Mouse (Mus musculus) embryonic fibroblast, embryonic 13.5 days (primary cell): ENCODE measurements around the gene Rbm5. TPM values are rescaled to one million over a fixed set of nuclear protein-coding genes. Genes with fewer than 3 reads are reported as not detected.

Experiments used
- H3K27ac ChIP-seq: 2 replicates; pipeline ENCODE4 v1.5.1; 2012; ENCODE audit warnings: low read length, control low read depth, inconsistent platforms; ENCODE audit not compliant: insufficient read depth
- H3K4me1 ChIP-seq: 2 replicates; pipeline ENCODE4 v1.6.1; 2011; ENCODE audit warnings: low read length; ENCODE audit not compliant: control insufficient read depth, insufficient read depth
- H3K4me3 ChIP-seq: 2 replicates; pipeline ENCODE4 v1.5.1; 2011; ENCODE audit warnings: mild to moderate bottlenecking, control low read depth, low read length; ENCODE audit not compliant: insufficient read depth
- CTCF ChIP-seq: IDR thresholded peaks from 2 replicates; pipeline ENCODE4 v1.5.1; 2011; ENCODE audit warnings: mild to moderate bottlenecking, control low read depth, low read length, moderate library complexity, borderline replicate concordance; ENCODE audit not compliant: insufficient read depth
- POLR2A ChIP-seq: IDR thresholded peaks from 2 replicates; pipeline ENCODE4 v1.6.1; 2011; ENCODE audit warnings: low read depth, mild to moderate bottlenecking, control low read depth, low read length, moderate library complexity
- polyA plus RNA-seq: library from polyadenylated mRNA; stranded (reverse); fragments of >200 nt; gene quantifications from 2 replicates; pipeline ENCODE4 v1.2.4, GENCODE M21; 2011; ENCODE audit warnings: low read depth; ENCODE audit not compliant: missing spikeins, insufficient read length

The Rbm5 gene
- polyA plus RNA-seq, 1 experiment: 248 TPM

DNA sequence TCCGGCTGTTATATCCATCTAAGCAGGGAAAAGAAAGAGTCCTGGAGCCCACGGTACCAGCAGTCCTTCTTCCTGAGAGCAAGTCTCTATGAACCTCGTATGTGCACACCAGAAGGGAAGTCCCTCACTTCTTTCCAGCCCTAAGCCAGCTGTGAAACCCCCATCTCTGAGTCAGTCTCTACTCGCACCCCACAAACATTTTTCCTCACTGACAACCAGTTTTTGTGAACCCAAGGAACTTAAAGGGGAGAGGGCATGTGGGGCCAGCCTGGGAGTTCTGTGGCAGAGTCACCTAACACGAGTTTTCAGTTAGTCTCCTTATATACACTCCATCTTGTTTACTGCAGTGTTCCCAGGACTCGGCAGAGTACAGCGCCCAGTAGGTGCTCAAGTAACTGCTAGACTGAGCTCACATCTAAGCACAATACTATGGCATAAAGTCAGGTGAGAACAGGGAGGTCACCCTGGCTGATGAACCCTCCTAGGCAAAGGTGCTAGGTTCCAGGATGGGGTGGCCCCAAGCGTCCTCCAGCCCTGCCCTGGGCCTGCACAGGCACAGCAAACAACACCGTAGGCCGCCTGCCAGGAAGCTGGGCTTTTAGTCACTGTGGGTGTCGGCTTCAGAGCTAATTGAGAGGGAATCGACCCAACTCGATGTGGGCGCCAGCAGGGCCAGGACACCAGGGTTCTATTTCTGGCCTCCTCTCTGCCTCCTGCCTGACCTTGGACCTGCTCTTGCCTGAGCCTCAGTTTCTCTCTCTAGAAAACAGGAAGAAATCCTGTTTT lies 67.3 kb downstream of the Rbm5 start:
- Histone ChIP-seq H3K27ac (peak overlapping the region; percentile 75), H3K4me1 (peaks cover 41% of the 10 kb centered on the region), H3K4me3 (no peak overlapping the region)
- TF ChIP-seq POLR2A (no peak), CTCF (no peak)

DNA sequence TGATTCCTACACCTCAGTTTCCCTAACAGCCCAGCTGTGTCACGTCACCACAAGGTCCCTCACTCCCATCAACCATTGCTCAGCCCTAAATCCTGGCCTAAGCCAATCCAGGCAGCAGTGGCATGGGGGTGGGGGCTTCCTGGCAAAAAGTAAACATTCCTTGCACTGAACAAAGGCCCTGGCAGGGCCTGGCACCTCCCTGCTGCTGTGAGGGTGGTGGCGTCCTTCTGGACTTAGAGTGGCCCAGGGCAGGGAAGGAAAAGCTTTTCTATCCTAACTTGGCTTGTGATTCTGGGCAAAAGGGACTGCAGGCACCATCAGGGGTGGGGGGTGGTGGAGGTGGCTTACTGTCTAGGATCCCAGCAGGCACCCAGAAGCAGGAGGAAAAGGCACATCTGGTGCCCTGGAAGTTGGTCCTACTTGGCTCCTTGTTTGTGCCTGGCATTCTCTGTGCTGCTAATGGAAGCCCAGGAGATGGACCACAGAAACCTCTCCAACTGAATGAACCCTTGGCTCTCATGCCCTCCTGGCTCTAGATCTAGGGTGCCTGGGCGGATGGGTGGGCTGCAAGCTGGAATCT lies 68.1 kb downstream of the Rbm5 start:
- Histone ChIP-seq H3K27ac (peak overlapping the region; percentile 75), H3K4me1 (peaks cover 41% of the 10 kb centered on the region), H3K4me3 (no peak overlapping the region)
- TF ChIP-seq CTCF (no peak), POLR2A (no peak)

GRCm38 (mm10) chr9:107701594-107701993 lies 69.2 kb downstream of the Rbm5 start:
- TF ChIP-seq CTCF: no peak
- TF ChIP-seq POLR2A: peak; percentile 37; the same call in 1 of the 2 replicates
- no peak overlapping the region for H3K4me3 ChIP-seq
- H3K27ac ChIP-seq: peak overlapping the region; percentile 91
- peaks cover 37% of the 10 kb centered on the region for H3K4me1 ChIP-seq

DNA sequence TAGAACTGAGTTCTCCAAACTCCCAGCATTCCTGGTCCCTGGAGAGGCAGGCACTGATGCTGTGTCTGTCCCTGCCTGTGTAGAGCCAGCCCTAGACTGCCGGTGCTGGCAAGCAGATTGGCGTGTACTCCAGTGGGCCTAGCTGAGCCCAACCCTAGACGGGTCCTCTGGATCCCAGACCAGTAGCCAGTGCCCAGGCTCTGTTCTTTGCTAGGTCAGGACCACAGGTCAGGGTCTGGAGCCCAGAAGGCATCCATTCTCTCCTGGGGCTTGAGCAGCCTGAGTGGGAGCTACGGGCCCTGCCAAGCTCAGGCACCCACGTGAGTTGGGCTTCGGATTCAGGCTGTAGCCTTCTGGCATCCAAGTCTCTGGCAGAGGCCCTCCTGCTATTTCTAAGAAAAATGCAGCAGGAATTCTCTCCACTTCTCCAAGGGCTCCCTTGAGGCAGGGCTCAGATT lies 70.7 kb downstream of the Rbm5 start:
- peaks cover 37% of the 10 kb centered on the region for H3K4me1 ChIP-seq
- TF ChIP-seq POLR2A (no peak), CTCF (no peak)
- peak overlapping the region; percentile 91 for H3K27ac ChIP-seq
- no peak overlapping the region for H3K4me3 ChIP-seq

GRCm38 (mm10) chr9:107699376-107699980 lies 71.3 kb downstream of the Rbm5 start:
- TF ChIP-seq CTCF (no peak), POLR2A (no peak)
- H3K4me1 ChIP-seq: peaks cover 37% of the 10 kb centered on the region
- no peak overlapping the region for H3K4me3 ChIP-seq

GRCm38 (mm10) chr9:107698611-107699190 lies 72.1 kb downstream of the Rbm5 start:
- Histone ChIP-seq H3K4me3 (no peak overlapping the region), H3K27ac (peak overlapping the region; percentile 21), H3K4me1 (peaks cover 33% of the 10 kb centered on the region)
- TF ChIP-seq CTCF: no peak
- TF ChIP-seq POLR2A: no peak

More at GRCm38 (mm10) chr9:107699376-107699980, 71.3 kb downstream of the Rbm5 start:
- H3K27ac ChIP-seq: peak overlapping the region; percentile 91

GRCm38 (mm10) chr9:107697811-107698521 lies 72.8 kb downstream of the Rbm5 start:
- Histone ChIP-seq H3K27ac (no peak overlapping the region), H3K4me1 (peaks cover 29% of the 10 kb centered on the region), H3K4me3 (no peak overlapping the region)
- no peak for TF ChIP-seq CTCF
- TF ChIP-seq POLR2A: no peak

- TF ChIP-seq CTCF: no peak
- no peak overlapping the region for H3K4me3 ChIP-seq
- H3K27ac ChIP-seq: no peak overlapping the region
- H3K4me1 ChIP-seq: peaks cover 23% of the 10 kb centered on the region
Observed at GRCm38 (mm10) chr9:107696845-107697610, 73.8 kb downstream of the Rbm5 start.

- Histone ChIP-seq H3K4me3 (no peak overlapping the region), H3K4me1 (peaks cover 20% of the 10 kb centered on the region), H3K27ac (no peak overlapping the region)
- TF ChIP-seq CTCF: no peak
- TF ChIP-seq POLR2A: no peak
Observed at GRCm38 (mm10) chr9:107696106-107696479, 74.7 kb downstream of the Rbm5 start.
